ENCODE assay signal across 8 mouse cellular contexts in genomic region chr12:110510171-110510871, GRCm38 (mm10).
DNase-seq lines count a peak whose midpoint lies in the region; ATAC-seq and TF ChIP-seq lines count a peak whose summit lies in the region.

No protein-coding gene starts in this region.

- intact Hi-C loops in gastrocnemius, postnatal 36 days (cut with DNase I): no loop called here

- TF ChIP-seq CTCF in intestine, postnatal 0 days (IDR thresholded peaks at IDR 0.05; ENCODE audit: low read depth): no peak

- peak; percentile 36 for DNase-seq in midbrain, embryonic 14.5 days
- peak; percentile 85 for DNase-seq in cerebellum, adult 11 months
- peak; percentile 62 to 75 for DNase-seq in gastrocnemius, postnatal 36 days
- DNase-seq in yolk sac, embryonic 10.5 days (ENCODE audit: low spot score): no peak
- no peak for DNase-seq in testis, postnatal 14 days (ENCODE audit: low spot score)

- H3K27me3 ChIP-seq in midbrain, embryonic 14.5 days (ENCODE audit: control insufficient read depth, insufficient read depth, low read length): no peaks in the 10 kb centered on the region
- H3K27me3 ChIP-seq in midbrain, embryonic 16.5 days (ENCODE audit: control insufficient read depth, insufficient read depth, low read depth, low read length): no peaks in the 10 kb centered on the region
- H3K27me3 ChIP-seq in intestine, postnatal 0 days (replicated peaks; ENCODE audit: control insufficient read depth, insufficient read depth, low read length): no peaks in the 10 kb centered on the region
- no peaks in the 10 kb centered on the region for H3K27me3 ChIP-seq in limb, embryonic 13.5 days

- no peak overlapping the region for H3K4me3 ChIP-seq in midbrain, embryonic 14.5 days (replicated peaks; ENCODE audit: low read depth, low read length)
- no peak overlapping the region for H3K4me3 ChIP-seq in midbrain, embryonic 16.5 days (ENCODE audit: low read depth, low read length)
- no peak overlapping the region for H3K4me3 ChIP-seq in intestine, postnatal 0 days (ENCODE audit: low read depth, low read length)
- H3K4me3 ChIP-seq in limb, embryonic 13.5 days: no peak overlapping the region

- peaks cover 12% of the 10 kb centered on the region for H3K4me1 ChIP-seq in midbrain, embryonic 14.5 days (ENCODE audit: control insufficient read depth, insufficient read depth, low read length)
- H3K4me1 ChIP-seq in midbrain, embryonic 16.5 days (ENCODE audit: control insufficient read depth, insufficient read depth, low read length): peaks cover 11% of the 10 kb centered on the region; the same call in 1 of the 2 replicates
- peaks cover 12% of the 10 kb centered on the region for H3K4me1 ChIP-seq in intestine, postnatal 0 days (replicated peaks; ENCODE audit: control insufficient read depth, insufficient read depth, low read length)
- peaks cover 48% of the 10 kb centered on the region for H3K4me1 ChIP-seq in limb, embryonic 13.5 days

- H3K4me2 ChIP-seq in midbrain, embryonic 14.5 days (ENCODE audit: low read length): no peak overlapping the region
- H3K4me2 ChIP-seq in midbrain, embryonic 16.5 days (ENCODE audit: low read length): no peak overlapping the region
- peak overlapping the region; percentile 6; the same call in 1 of the 2 replicates for H3K4me2 ChIP-seq in intestine, postnatal 0 days (replicated peaks; ENCODE audit: low read depth)
- 0 out of 2 replicates have a peak overlapping the region, but pooled peaks have one; percentile 11 for H3K4me2 ChIP-seq in limb, embryonic 13.5 days (replicated peaks)

- no peaks in the 10 kb centered on the region for H3K36me3 ChIP-seq in midbrain, embryonic 14.5 days (ENCODE audit: control insufficient read depth, insufficient read depth, low read length)
- no peaks in the 10 kb centered on the region for H3K36me3 ChIP-seq in midbrain, embryonic 16.5 days (ENCODE audit: control insufficient read depth, insufficient read depth, low read length)
- peaks cover 12% of the 10 kb centered on the region; the same call in 1 of the 2 replicates for H3K36me3 ChIP-seq in intestine, postnatal 0 days (ENCODE audit: control insufficient read depth, insufficient read depth)
- peaks cover 9% of the 10 kb centered on the region for H3K36me3 ChIP-seq in limb, embryonic 13.5 days

- H3K27ac ChIP-seq in midbrain, embryonic 14.5 days (replicated peaks; ENCODE audit: low read depth, low read length): no peak overlapping the region
- H3K27ac ChIP-seq in midbrain, embryonic 16.5 days (ENCODE audit: low read length): no peak overlapping the region
- H3K27ac ChIP-seq in intestine, postnatal 0 days (ENCODE audit: low read depth, low read length): no peak overlapping the region; the same call in 1 of the 2 replicates
- H3K27ac ChIP-seq in limb, embryonic 13.5 days: peak overlapping the region; percentile 75

- 89% methylated on average over 9 of the region's 9 CpGs for WGBS in midbrain, embryonic 14.5 days
- 81% methylated on average over 9 of the region's 9 CpGs for WGBS in midbrain, embryonic 16.5 days
- WGBS in intestine, postnatal 0 days: 60% methylated on average over 9 of the region's 9 CpGs
- WGBS in limb, embryonic 13.5 days: 55% methylated on average over 9 of the region's 9 CpGs

- H3K9ac ChIP-seq in midbrain, embryonic 14.5 days (replicated peaks; ENCODE audit: low read length): no peak overlapping the region
- no peak overlapping the region for H3K9ac ChIP-seq in midbrain, embryonic 16.5 days (ENCODE audit: low read depth, low read length)
- H3K9ac ChIP-seq in intestine, postnatal 0 days (ENCODE audit: low read depth, low read length): no peak overlapping the region
- no peak overlapping the region for H3K9ac ChIP-seq in limb, embryonic 13.5 days

- H3K9me3 ChIP-seq in midbrain, embryonic 14.5 days (ENCODE audit: control insufficient read depth, low read length): no peaks in the 10 kb centered on the region
- H3K9me3 ChIP-seq in midbrain, embryonic 16.5 days (replicated peaks; ENCODE audit: control insufficient read depth, low read length, poor library complexity, severe bottlenecking): no peaks in the 10 kb centered on the region
- no peaks in the 10 kb centered on the region for H3K9me3 ChIP-seq in intestine, postnatal 0 days (ENCODE audit: control insufficient read depth)
- no peaks in the 10 kb centered on the region for H3K9me3 ChIP-seq in limb, embryonic 13.5 days

- no peak for ATAC-seq in midbrain, embryonic 14.5 days (ENCODE audit: low FRiP score, low TSS enrichment)
- ATAC-seq in midbrain, embryonic 16.5 days: no peak
- ATAC-seq in intestine, postnatal 0 days: no peak
- no peak for ATAC-seq in limb, embryonic 13.5 days (ENCODE audit: low FRiP score, low read depth)

Comparison
In these comparisons a context has a peak if more than half of its experiments do, and no peak if none do; other contexts are left out.
1. DNase-seq: peak in midbrain, embryonic 14.5 days (single experiment), cerebellum, adult 11 months (single experiment) and gastrocnemius, postnatal 36 days (2 of 2); none in yolk sac, embryonic 10.5 days (single experiment) and testis, postnatal 14 days (single experiment).
2. H3K4me2 ChIP-seq: peak in intestine, postnatal 0 days (single experiment) and limb, embryonic 13.5 days (single experiment); none in midbrain, embryonic 14.5 days (single experiment) and midbrain, embryonic 16.5 days (single experiment).